Mouse (Mus musculus) hindbrain, embryonic 11.5 days (tissue): ENCODE data around the gene Lrrc3. TPM values are rescaled to one million over a fixed set of nuclear protein-coding genes. Genes with fewer than 3 reads are reported as not detected.
A peak's percentile ranks its signal among the peaks of the same experiment; 100 is the strongest.
"Not testable (repeated sequence)": the region's sequence is repeated elsewhere in the genome, so short reads cannot be mapped to it uniquely, and the experiment has no call there.

Experiments
- ATAC-seq: fragments of 200-750 bp; cut with Nextera tagmentation; 2 replicates; pipeline ENCODE4 v1.8.0; 2017; ENCODE audit warnings: mild to moderate bottlenecking, moderate TSS enrichment, moderate library complexity; ENCODE audit not compliant: low FRiP score
- DNase-seq: peaks from one replicate; pipeline ENCODE4 v3.0.0-alpha.2; 2015; ENCODE audit warnings: low spot score
- H3K27ac ChIP-seq: fragments of 300-500 bp; sonication (generic); 2 replicates; pipeline ENCODE4 v1.5.1; 2014; ENCODE audit warnings: mild to moderate bottlenecking, low read depth, low read length
- H3K27me3 ChIP-seq: fragments of 300-500 bp; sonication (generic); 2 replicates; pipeline ENCODE4 v1.6.1; 2014; ENCODE audit warnings: mild to moderate bottlenecking, low read length, moderate library complexity, mixed read lengths; ENCODE audit not compliant: control insufficient read depth, insufficient read depth
- H3K36me3 ChIP-seq: fragments of 300-500 bp; sonication (generic); 2 replicates; pipeline ENCODE4 v1.6.1; 2014; ENCODE audit warnings: mild to moderate bottlenecking, low read length, moderate library complexity, mixed read lengths; ENCODE audit not compliant: control insufficient read depth, insufficient read depth
- H3K4me1 ChIP-seq: fragments of 300-500 bp; sonication (generic); replicated peaks from 2 replicates; pipeline ENCODE4 v1.6.1; 2014; ENCODE audit warnings: low read length, mixed read lengths; ENCODE audit not compliant: control insufficient read depth, insufficient read depth
- H3K4me2 ChIP-seq: fragments of 300-500 bp; sonication (generic); replicated peaks from 2 replicates; pipeline ENCODE4 v1.6.1; 2014; ENCODE audit warnings: mild to moderate bottlenecking, low read depth, low read length
- H3K4me3 ChIP-seq: fragments of 300-500 bp; sonication (generic); 2 replicates; pipeline ENCODE4 v1.5.1; 2014; ENCODE audit warnings: low read depth, low read length
- H3K9ac ChIP-seq: fragments of 300-500 bp; sonication (generic); 2 replicates; pipeline ENCODE4 v1.6.1; 2014; ENCODE audit warnings: low read depth, low read length
- H3K9me3 ChIP-seq: fragments of 300-500 bp; sonication (generic); 2 replicates; pipeline ENCODE4 v1.6.1; 2016; ENCODE audit warnings: low read length; ENCODE audit not compliant: control insufficient read depth
- WGBS: fragments of 180-500 bp; shearing (Covaris S2); extraction: QIAGEN DNeasy Blood & Tissue Kit; methylation state at CpG from one replicate; pipeline ENCODE4 v1.1.7; 2014; 5-methylcytosine and 5-hydroxymethylcytosine counted together
- polyA plus RNA-seq: library from polyadenylated mRNA; unstranded; fragments of >200 nt; fragmentation: Nextera tagmentation; extraction: Ambion mirVana; gene quantifications from 2 replicates; pipeline ENCODE4 v1.2.1, GENCODE M21; 2014

Gene Lrrc3
- 3.1 and 3.6 TPM in 2 replicates for polyA plus RNA-seq

DNA sequence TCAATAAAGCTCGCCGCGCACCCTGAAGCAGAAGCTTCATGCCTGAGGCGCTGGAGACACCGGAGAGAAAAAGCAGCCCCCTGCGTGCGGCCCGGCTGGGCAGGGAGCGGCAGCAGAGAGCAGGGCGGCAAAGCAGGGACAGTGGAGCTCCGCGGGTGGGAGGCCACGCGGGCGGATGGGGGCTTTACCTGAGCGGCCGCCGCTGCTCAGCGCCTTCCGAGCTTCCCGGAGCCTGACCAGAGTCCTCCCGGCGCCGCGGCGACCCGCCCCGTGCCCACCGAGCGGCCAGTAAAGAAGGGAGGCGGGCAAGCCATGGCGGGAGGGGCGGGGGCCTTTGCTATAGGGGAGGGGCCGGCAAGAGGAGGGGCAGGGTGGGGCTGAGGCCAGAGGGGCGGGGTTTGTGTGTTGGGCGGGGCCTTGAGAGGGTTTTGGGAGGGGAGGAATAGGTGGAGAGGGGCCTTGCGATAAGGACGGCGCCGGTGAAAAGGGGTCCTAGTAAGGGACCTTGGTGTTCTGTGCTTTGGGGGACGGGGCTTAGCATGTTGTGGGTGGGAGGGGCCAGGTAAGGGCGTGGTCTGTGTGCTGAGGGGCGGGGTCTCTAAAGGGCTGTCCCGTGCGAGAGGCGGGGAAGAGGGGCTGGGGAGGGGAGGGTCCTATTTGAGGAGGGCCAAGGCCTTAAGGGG lies at the start of gene Lrrc3:
Lrrc3 (minus strand) TSS at position 326 of the 683 bp plus-strand sequence.
- ATAC-seq = peak; percentile 80
- H3K9me3 ChIP-seq = no peaks in the 10 kb centered on the region
- H3K9ac ChIP-seq = peak within 1 kb of the TSS; percentile 62
- peak within 1 kb of the TSS; percentile 54 for H3K4me3 ChIP-seq
- H3K4me2 ChIP-seq = peak within 1 kb of the TSS; percentile 69
- H3K27ac ChIP-seq = no peak within 1 kb of the TSS
- H3K4me1 ChIP-seq = 0 out of 2 replicates have a peak, but pooled peaks cover 2% of the 10 kb centered on the region
- peak; percentile 76 for DNase-seq
- 1% methylated on average over 41 of the region's 46 CpGs for WGBS
- no peaks in the 10 kb centered on the region; the same call in 1 of the 2 replicates for H3K27me3 ChIP-seq
- no peaks in the 10 kb centered on the region for H3K36me3 ChIP-seq

DNA sequence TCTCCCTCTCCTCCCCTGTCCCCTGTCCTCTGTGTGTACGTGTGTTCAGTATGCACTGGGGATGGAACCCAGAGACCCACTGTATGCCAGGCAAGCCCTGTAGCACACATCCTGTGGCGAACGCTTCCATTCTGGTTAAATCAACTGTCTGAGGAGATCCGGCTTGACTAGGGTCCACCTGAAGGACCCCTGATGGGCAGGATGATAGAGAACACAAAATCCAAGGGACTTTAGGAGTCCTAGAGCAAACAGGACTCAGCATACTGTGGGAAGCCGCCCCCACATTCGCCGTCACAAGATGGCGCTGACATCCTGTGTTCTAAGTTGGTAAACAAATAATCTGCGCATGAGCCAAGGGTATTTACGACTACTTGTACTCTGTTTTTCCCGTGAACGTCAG lies 48.1 kb upstream of the Lrrc3 start:
- H3K9ac ChIP-seq, ATAC-seq, H3K36me3 ChIP-seq, H3K4me1 ChIP-seq, H3K9me3 ChIP-seq, H3K4me3 ChIP-seq, H3K4me2 ChIP-seq, DNase-seq, H3K27ac ChIP-seq, H3K27me3 ChIP-seq: not testable (repeated sequence)
- 92% methylated on average over 8 of the region's 12 CpGs for WGBS

DNA sequence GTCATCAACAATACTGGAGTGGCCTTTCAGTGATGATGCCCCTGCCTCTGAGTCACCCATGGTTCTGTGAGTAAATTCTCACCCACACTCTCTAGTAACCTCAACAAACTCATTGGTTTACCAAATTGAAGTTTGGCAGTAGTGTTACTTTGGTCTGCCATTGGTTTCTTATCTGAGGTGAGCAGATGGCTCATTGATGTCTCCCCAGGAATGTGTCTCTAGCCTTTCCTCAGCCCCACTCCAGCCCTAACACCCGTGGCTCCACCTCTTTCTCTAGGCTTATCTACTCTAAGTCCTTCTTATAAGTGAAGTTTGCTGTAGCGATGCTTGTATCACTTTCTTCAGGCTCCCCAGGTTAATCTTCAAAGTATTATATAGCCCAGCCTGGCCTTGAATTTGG lies 37.3 kb upstream of the Lrrc3 start:
- Histone ChIP-seq H3K36me3 (no peaks in the 10 kb centered on the region), H3K9ac (no peak overlapping the region), H3K4me2 (no peak overlapping the region), H3K27me3 (no peaks in the 10 kb centered on the region), H3K27ac (no peak overlapping the region), H3K4me1 (no peaks in the 10 kb centered on the region), H3K9me3 (no peaks in the 10 kb centered on the region), H3K4me3 (no peak overlapping the region)
- WGBS = 71% methylated on average over 2 of the region's 2 CpGs
- ATAC-seq = no peak
- DNase-seq = no peak

DNA sequence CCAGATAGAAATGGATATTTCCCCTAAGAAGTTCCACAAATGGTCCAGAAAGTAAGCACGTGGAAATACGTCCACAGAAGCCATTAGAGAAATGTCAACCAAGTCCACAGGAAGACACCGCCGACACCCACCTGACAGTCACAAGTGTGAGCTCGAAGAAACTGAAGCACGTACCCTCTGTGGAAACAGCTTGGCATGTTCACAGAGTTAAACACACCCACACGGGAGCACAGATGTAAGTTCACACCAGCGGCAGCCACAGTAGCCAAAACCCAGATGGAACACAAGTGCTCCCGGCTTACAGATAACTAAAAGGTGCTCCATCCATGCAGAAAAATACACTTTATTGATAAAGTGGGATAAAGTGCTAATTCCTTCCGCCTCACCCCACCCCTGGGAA lies 25.0 kb upstream of the Lrrc3 start:
- no peak for ATAC-seq
- Histone ChIP-seq H3K9me3 (no peaks in the 10 kb centered on the region), H3K9ac (no peak overlapping the region), H3K4me3 (no peak overlapping the region), H3K36me3 (no peaks in the 10 kb centered on the region), H3K4me1 (no peaks in the 10 kb centered on the region), H3K27ac (no peak overlapping the region), H3K4me2 (no peak overlapping the region), H3K27me3 (no peaks in the 10 kb centered on the region)
- DNase-seq = no peak
- 93% methylated on average over 10 of the region's 10 CpGs for WGBS

DNA sequence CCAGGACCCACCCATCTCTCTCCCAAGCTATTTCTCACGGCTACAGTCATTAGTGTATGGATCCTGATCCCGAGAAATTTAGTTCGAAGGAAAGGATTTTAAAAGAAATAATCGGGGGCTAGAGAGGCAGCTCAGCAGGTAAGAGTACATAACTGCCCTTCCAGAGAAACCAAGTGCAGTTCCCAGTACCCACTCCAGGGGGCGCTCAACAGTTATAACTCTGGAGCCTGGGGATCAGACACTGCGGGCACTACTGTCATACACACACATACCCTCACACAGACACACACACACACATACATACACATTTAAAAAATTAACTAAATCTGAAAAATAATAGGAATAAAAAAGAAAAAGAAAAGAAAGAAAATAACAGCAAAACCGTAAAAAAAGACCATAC lies 23.8 kb upstream of the Lrrc3 start:
- H3K9me3 ChIP-seq = no peaks in the 10 kb centered on the region
- H3K27me3 ChIP-seq = no peaks in the 10 kb centered on the region
- H3K27ac ChIP-seq = no peak overlapping the region
- ATAC-seq = no peak
- DNase-seq = peak; percentile 72
- no peaks in the 10 kb centered on the region for H3K36me3 ChIP-seq
- no peak overlapping the region for H3K4me2 ChIP-seq
- H3K4me1 ChIP-seq = no peaks in the 10 kb centered on the region
- no peak overlapping the region for H3K9ac ChIP-seq
- H3K4me3 ChIP-seq = no peak overlapping the region
- 41% methylated on average over 7 of the region's 7 CpGs for WGBS

DNA sequence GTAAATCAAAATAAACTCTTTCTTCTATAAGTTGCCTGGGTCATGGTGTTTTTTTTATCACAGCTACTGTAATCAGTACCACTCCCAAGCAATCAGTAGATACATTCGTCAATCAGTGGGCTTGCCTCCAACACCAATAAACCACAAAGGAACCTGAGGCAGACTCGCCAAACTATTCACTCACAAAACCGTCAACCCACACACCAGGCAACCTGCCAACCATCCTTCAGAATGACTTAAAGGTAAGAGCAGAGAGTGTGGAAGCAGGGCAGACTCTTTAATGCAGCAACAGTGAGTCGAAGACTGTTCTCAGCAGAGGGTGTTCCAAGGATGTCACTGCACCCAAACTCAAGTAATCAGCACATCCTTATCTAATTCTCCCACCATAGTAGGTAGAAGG lies 20.3 kb upstream of the Lrrc3 start:
- 85% methylated on average over 4 of the region's 4 CpGs for WGBS
- H3K9me3 ChIP-seq = no peaks in the 10 kb centered on the region
- no peaks in the 10 kb centered on the region for H3K27me3 ChIP-seq
- no peak overlapping the region for H3K27ac ChIP-seq
- no peak overlapping the region for H3K4me3 ChIP-seq
- H3K9ac ChIP-seq = no peak overlapping the region
- H3K36me3 ChIP-seq = no peaks in the 10 kb centered on the region
- ATAC-seq (no peak), DNase-seq (no peak)
- H3K4me1 ChIP-seq = no peaks in the 10 kb centered on the region
- no peak overlapping the region for H3K4me2 ChIP-seq

DNA sequence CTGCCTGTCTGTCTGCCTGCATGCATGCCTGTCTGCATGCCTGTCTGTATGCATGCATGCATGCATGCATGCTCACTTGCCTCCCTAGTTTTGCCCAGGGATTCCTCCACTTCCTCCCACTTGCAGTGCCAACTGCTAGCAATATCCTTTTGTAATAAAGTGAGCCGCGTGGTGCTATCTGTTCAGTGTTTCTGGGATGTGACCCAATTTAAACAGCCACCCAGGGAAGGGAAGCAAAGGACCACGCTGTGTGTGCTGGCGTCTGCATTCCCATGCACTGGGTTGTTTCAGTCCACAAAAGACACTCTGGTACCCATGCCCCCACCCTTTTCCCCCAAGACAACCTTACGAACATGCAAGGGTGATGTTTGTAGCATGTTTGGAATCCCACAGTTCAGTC lies 18.7 kb upstream of the Lrrc3 start:
- Histone ChIP-seq H3K27me3 (no peaks in the 10 kb centered on the region), H3K4me3 (no peak overlapping the region), H3K36me3 (no peaks in the 10 kb centered on the region), H3K9ac (no peak overlapping the region), H3K4me1 (no peaks in the 10 kb centered on the region), H3K4me2 (no peak overlapping the region), H3K9me3 (no peaks in the 10 kb centered on the region), H3K27ac (no peak overlapping the region)
- WGBS = 79% methylated on average over 5 of the region's 5 CpGs
- DNase-seq = no peak
- ATAC-seq = no peak

DNA sequence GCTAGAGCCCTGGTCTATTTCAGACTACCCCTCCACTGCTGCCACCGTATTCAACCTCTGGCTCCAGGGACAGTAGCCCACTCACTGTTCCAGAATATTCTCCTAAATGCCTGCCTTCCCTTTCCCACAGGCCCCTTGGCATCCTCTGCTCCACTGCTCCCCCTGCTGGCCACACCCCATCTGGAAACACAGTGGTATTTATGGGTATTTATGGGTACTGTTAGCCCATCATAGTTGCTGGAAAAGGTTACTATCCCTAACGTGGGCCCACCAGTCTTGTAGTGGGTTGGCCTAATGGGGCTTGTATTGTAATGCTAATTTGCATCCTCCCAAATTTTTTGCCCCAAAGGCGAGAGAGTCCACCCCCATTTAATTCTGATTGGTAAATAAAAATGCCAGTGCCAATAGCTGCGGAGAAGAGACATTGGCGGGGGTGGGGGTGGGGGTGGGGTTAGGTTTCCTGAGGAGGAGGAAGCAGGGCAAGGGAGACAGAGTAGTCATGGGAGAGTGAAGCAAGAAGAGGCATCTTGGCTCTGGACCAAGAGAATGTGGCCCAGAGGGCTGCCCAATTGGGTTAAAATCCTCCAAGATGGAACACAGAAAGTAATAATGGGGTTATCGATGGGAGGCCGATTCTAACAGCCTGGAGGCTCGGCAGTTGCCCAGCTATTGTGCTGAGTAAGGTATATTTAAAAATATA lies 14.4 kb upstream of the Lrrc3 start:
- no peak overlapping the region for H3K27ac ChIP-seq
- H3K27me3 ChIP-seq = no peaks in the 10 kb centered on the region
- ATAC-seq (no peak), DNase-seq (peak; percentile 55)
- no peaks in the 10 kb centered on the region for H3K9me3 ChIP-seq
- H3K4me2 ChIP-seq = no peak overlapping the region
- no peaks in the 10 kb centered on the region for H3K36me3 ChIP-seq
- no peaks in the 10 kb centered on the region for H3K4me1 ChIP-seq
- no peak overlapping the region for H3K9ac ChIP-seq
- H3K4me3 ChIP-seq = no peak overlapping the region
- 63% methylated on average over 8 of the region's 8 CpGs for WGBS

DNA sequence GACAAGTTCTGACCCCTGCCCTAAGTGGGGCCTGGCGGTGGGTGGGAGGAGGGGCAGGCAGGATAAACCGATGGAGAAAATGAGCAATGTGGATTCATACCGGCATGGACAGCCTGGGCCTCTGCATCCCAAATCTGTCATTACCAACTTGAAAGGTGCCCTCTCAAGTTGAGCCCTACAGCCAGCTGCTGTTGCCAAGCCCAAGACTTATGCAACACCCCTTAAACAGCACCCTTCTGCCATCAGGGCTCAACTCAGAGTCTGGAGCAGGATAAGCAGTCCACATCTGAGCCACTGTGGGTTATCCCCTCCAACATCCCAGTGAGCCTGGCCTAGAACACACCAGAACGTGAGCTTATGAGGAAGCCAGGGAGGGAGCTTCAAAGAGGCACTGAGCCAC lies 11.0 kb upstream of the Lrrc3 start:
- Histone ChIP-seq H3K36me3 (no peaks in the 10 kb centered on the region), H3K4me3 (no peak overlapping the region), H3K4me1 (no peaks in the 10 kb centered on the region), H3K27ac (no peak overlapping the region), H3K27me3 (no peaks in the 10 kb centered on the region), H3K9me3 (no peaks in the 10 kb centered on the region), H3K4me2 (no peak overlapping the region), H3K9ac (no peak overlapping the region)
- DNase-seq (no peak), ATAC-seq (no peak)
- WGBS = 80% methylated on average over 4 of the region's 4 CpGs
